Mouse (Mus musculus) erythroblast, embryonic 14.5 days (primary cell): ENCODE results near the gene Tbc1d16. TPM values are rescaled to one million over a fixed set of nuclear protein-coding genes. Genes with fewer than 3 reads are reported as not detected.

Source experiments
- H3K27me3 ChIP-seq: 2 replicates; pipeline ENCODE4 v1.6.1; 2012; ENCODE audit warnings: inconsistent platforms; ENCODE audit not compliant: control insufficient read depth
- H3K36me3 ChIP-seq: 2 replicates; pipeline ENCODE4 v1.6.1; 2012; ENCODE audit warnings: mild to moderate bottlenecking, inconsistent platforms; ENCODE audit not compliant: control insufficient read depth
- H3K4me1 ChIP-seq: 2 replicates; pipeline ENCODE4 v1.6.1; 2012; ENCODE audit warnings: inconsistent platforms; ENCODE audit not compliant: control insufficient read depth
- H3K4me3 ChIP-seq: replicated peaks from 2 replicates; pipeline ENCODE3; 2012; ENCODE audit warnings: moderate library complexity, mild to moderate bottlenecking, inconsistent platforms
- H3K9me3 ChIP-seq: 2 replicates; pipeline ENCODE4 v1.6.1; 2012; ENCODE audit warnings: low read length, inconsistent platforms, mixed read lengths; ENCODE audit not compliant: control insufficient read depth
- GATA1 ChIP-seq: IDR thresholded peaks from 2 replicates; pipeline ENCODE4 v1.6.1; 2012; ENCODE audit warnings: low read length, inconsistent platforms, mixed read lengths
- TAL1 ChIP-seq: IDR thresholded peaks from 3 replicates; pipeline ENCODE4 v1.6.1; 2012; ENCODE audit warnings: low read length, inconsistent platforms, mixed read lengths
- polyA plus RNA-seq: library from polyadenylated mRNA; stranded (reverse); fragments of >175 nt; gene quantifications from 2 replicates; pipeline ENCODE4 v1.2.3, GENCODE M21; 2012

Tbc1d16 gene
- polyA plus RNA-seq, 1 experiment: 0.01 TPM

- H3K27me3 ChIP-seq: no peaks in the 10 kb centered on the region
- no peaks in the 10 kb centered on the region for H3K9me3 ChIP-seq
- H3K4me1 ChIP-seq: no peaks in the 10 kb centered on the region
- TF ChIP-seq GATA1 (no peak), TAL1 (no peak)
- H3K4me3 ChIP-seq: no peak overlapping the region
- no peaks in the 10 kb centered on the region for H3K36me3 ChIP-seq
These were observed 41.1 kb downstream of the Tbc1d16 start for GRCm38 (mm10) chr11:119186989-119187799.

- Histone ChIP-seq H3K4me3 (no peak overlapping the region), H3K27me3 (no peaks in the 10 kb centered on the region), H3K9me3 (no peaks in the 10 kb centered on the region), H3K36me3 (no peaks in the 10 kb centered on the region), H3K4me1 (no peaks in the 10 kb centered on the region)
- TF ChIP-seq GATA1 (no peak), TAL1 (no peak)
These were observed 41.9 kb downstream of the Tbc1d16 start for GRCm38 (mm10) chr11:119186381-119186780.

DNA sequence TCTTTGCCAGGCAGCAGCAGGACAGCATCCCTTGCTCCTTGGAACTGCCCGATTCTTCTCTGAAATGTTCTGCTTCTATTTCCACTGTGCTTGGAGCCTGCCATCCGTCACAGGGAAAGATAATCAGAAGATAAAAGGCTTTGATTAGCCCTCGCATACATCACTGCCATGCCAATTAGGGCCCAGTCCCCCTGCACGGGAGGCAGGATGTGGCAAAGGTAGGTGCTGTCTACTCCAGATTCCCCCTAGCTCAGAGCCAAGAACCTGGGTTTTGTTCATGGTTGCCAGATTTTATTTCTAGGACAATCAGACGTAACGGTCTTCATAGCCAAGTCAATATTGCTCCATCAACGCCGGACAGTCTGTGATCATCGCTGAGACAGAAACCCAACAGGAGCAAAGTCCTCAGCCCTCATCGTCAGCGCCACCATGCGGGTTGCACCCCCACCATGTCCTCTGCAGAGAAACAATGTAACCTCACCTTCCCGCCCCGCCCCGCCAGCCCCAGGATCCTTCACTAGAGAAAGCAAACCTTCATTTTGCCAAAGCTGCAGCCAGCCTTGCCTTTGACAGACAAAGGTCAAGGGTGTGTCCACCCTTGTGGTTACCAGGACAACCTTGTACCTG is 44.5 kb downstream of the Tbc1d16 start:
- Histone ChIP-seq H3K4me1 (no peaks in the 10 kb centered on the region), H3K9me3 (no peaks in the 10 kb centered on the region; the same call in 1 of the 2 replicates), H3K4me3 (no peak overlapping the region), H3K36me3 (no peaks in the 10 kb centered on the region), H3K27me3 (no peaks in the 10 kb centered on the region)
- no peak for TF ChIP-seq TAL1
- no peak for TF ChIP-seq GATA1

DNA sequence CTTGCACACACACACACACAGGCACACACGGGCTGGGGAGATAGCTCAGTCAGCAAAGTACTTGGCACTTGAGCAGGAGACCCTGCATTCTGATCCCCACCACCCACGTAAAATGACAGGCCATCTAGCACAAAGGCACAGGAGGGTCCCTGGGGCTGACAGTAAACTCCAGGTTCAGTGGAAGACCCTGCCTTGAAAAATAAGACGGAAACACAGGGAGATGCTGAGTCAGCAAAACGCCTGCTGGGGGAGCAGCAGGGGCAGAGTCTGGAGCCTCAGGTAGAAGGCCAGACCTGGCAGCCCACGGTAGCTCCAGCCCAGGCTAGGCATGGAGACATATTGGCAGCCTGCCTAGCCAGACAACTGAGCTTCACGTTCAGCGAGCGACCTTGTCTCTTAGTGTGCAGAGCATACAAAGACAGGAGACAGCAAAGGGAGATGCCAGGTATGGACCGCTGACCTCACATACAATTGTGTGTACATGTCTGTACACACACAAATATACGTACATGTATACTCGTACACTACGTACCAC is 46.4 kb downstream of the Tbc1d16 start:
- no peaks in the 10 kb centered on the region for H3K27me3 ChIP-seq
- no peak overlapping the region for H3K4me3 ChIP-seq
- TF ChIP-seq GATA1 (no peak), TAL1 (no peak)
- no peaks in the 10 kb centered on the region; the same call in 1 of the 2 replicates for H3K9me3 ChIP-seq
- no peaks in the 10 kb centered on the region for H3K4me1 ChIP-seq
- no peaks in the 10 kb centered on the region for H3K36me3 ChIP-seq

GRCm38 (mm10) chr11:119180824-119181582 is 47.3 kb downstream of the Tbc1d16 start:
- Histone ChIP-seq H3K9me3 (no peaks in the 10 kb centered on the region; the same call in 1 of the 2 replicates), H3K27me3 (no peaks in the 10 kb centered on the region), H3K36me3 (no peaks in the 10 kb centered on the region), H3K4me1 (no peaks in the 10 kb centered on the region), H3K4me3 (no peak overlapping the region)
- no peak for TF ChIP-seq GATA1
- TF ChIP-seq TAL1: no peak

GRCm38 (mm10) chr11:119178317-119178716 is 50.0 kb downstream of the Tbc1d16 start:
- TF ChIP-seq TAL1: no peak
- TF ChIP-seq GATA1: no peak
- Histone ChIP-seq H3K9me3 (no peaks in the 10 kb centered on the region; the same call in 1 of the 2 replicates), H3K36me3 (no peaks in the 10 kb centered on the region), H3K4me1 (no peaks in the 10 kb centered on the region), H3K4me3 (no peak overlapping the region), H3K27me3 (no peaks in the 10 kb centered on the region)

DNA sequence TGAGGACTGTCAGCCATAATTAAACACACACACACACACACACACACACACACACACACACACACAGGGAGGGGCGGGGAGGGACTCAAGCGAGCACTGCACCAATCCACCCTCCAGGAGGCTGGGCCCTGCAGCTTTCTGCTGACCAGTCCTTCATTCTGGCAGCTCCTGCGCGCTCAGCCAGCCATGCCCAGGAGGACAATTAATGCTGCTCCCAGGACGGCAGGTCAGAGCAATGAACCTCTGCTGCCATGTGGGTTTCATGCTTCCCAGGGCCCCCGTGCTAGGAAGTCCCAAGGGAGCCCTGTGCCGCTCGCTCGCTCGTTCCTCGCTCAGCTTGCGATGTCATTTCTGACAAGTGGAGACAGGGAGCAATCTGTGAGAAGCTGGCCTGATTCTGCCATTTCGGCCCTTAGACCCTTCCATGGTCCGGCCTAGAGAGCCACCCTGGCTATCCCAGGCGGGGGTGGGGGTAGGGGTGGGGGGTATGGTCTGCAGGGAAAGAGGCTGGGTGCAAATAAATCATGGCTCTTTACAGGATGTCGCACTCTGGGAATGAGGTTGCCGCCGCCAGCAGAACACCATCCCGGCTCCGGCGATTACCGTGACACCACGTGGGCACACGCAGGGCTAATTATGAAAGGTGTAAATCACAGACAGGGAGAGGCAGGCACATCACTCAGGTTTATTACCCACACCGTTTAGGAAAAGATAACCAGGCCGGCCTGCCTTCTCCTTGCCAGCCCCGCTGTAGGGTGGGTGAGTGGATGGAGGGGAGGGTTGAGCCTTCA is 51.7 kb downstream of the Tbc1d16 start:
- Histone ChIP-seq H3K36me3 (no peaks in the 10 kb centered on the region), H3K4me3 (no peak overlapping the region), H3K27me3 (no peaks in the 10 kb centered on the region), H3K4me1 (no peaks in the 10 kb centered on the region), H3K9me3 (no peaks in the 10 kb centered on the region; the same call in 1 of the 2 replicates)
- no peak for TF ChIP-seq GATA1
- no peak for TF ChIP-seq TAL1

- Histone ChIP-seq H3K4me3 (no peak overlapping the region), H3K36me3 (no peaks in the 10 kb centered on the region), H3K9me3 (no peaks in the 10 kb centered on the region), H3K4me1 (no peaks in the 10 kb centered on the region), H3K27me3 (no peaks in the 10 kb centered on the region)
- TF ChIP-seq GATA1: no peak
- TF ChIP-seq TAL1: no peak
These were observed 56.7 kb downstream of the Tbc1d16 start for GRCm38 (mm10) chr11:119171588-119171987.
